Mouse (Mus musculus) embryonic fibroblast, embryonic 13.5 days (primary cell): ENCODE measurements at regions not wholly inside any gene's neighbourhood (a gene's known extent, or its start where the extent isn't known, plus 50 kb on each side); places are given as distances from the start of the nearest gene placed in this dataset.

Source experiments
- CTCF ChIP-seq: IDR thresholded peaks from 2 replicates; pipeline ENCODE4 v1.5.1; 2011; ENCODE audit warnings: mild to moderate bottlenecking, control low read depth, low read length, moderate library complexity, borderline replicate concordance; ENCODE audit not compliant: insufficient read depth
- POLR2A ChIP-seq: IDR thresholded peaks from 2 replicates; pipeline ENCODE4 v1.6.1; 2011; ENCODE audit warnings: low read depth, mild to moderate bottlenecking, control low read depth, low read length, moderate library complexity

GRCm38 (mm10) chr16:5817166-5817565, 68.0 kb upstream of the Rbfox1 start:
- TF ChIP-seq CTCF (no peak), POLR2A (no peak)
